22 mouse cellular contexts compared by ENCODE assay signal in genomic region chr8:116282341-116282740, GRCm38 (mm10).
"Had no signal": no experiment of that assay in that cellular context is flagged by ENCODE, and none has a peak within 500 bp of the region (broad histone marks: within the 10 kb centered on the region; RNA-seq: fewer than 3 reads in every experiment).

No protein-coding gene starts in this region.

- H3K4me3 ChIP-seq: layer of hippocampus, adult 2 months; left cerebral cortex, adult 2 months; liver, embryonic 15.5 days; lung, embryonic 15.5 days; megakaryocyte, embryonic 14.5 days; midbrain, embryonic 10.5 days; midbrain, embryonic 13.5 days; myocyte; neural tube, embryonic 13.5 days had no signal

- H3K4me2 ChIP-seq: liver, embryonic 11.5 days; liver, embryonic 15.5 days; lung, embryonic 15.5 days; midbrain, embryonic 13.5 days; neural tube, embryonic 13.5 days had no signal

- H3K27ac ChIP-seq: kidney, postnatal 0 days; layer of hippocampus, adult 2 months; left cerebral cortex, adult 2 months; liver, embryonic 15.5 days; lung, embryonic 15.5 days; midbrain, embryonic 10.5 days; midbrain, embryonic 13.5 days; neural tube, embryonic 13.5 days had no signal

- H3K9me3 ChIP-seq: liver, embryonic 15.5 days; lung, embryonic 15.5 days; midbrain, embryonic 10.5 days; midbrain, embryonic 13.5 days; neural tube, embryonic 13.5 days had no signal

- ATAC-seq: intestine, embryonic 16.5 days; midbrain, embryonic 13.5 days; midbrain, embryonic 16.5 days had no signal

- H3K9ac ChIP-seq: liver, embryonic 15.5 days; lung, embryonic 15.5 days; midbrain, embryonic 13.5 days; neural tube, embryonic 13.5 days had no signal

- H3K36me3 ChIP-seq: liver, embryonic 15.5 days; lung, embryonic 15.5 days; midbrain, embryonic 10.5 days; midbrain, embryonic 13.5 days; neural tube, embryonic 13.5 days had no signal

- H3K27me3 ChIP-seq: liver, embryonic 15.5 days; lung, embryonic 15.5 days; megakaryocyte, embryonic 14.5 days; midbrain, embryonic 13.5 days; neural tube, embryonic 13.5 days had no signal

- H3K4me1 ChIP-seq: liver, embryonic 15.5 days; lung, embryonic 15.5 days; megakaryocyte, embryonic 14.5 days; midbrain, embryonic 13.5 days; neural tube, embryonic 13.5 days had no signal

- DNase-seq: layer of hippocampus, adult 9-11 months; layer of hippocampus, postnatal 36 days; lung, adult 18-20 months; lung, postnatal 10 days; lung, postnatal 36 days; retina, postnatal 1 day; right cerebral cortex, postnatal 25 days; thymus, adult 18-20 months; thymus, postnatal 36 days had no signal
